Mouse (Mus musculus): ENCODE results near the gene Gk.

DNA sequence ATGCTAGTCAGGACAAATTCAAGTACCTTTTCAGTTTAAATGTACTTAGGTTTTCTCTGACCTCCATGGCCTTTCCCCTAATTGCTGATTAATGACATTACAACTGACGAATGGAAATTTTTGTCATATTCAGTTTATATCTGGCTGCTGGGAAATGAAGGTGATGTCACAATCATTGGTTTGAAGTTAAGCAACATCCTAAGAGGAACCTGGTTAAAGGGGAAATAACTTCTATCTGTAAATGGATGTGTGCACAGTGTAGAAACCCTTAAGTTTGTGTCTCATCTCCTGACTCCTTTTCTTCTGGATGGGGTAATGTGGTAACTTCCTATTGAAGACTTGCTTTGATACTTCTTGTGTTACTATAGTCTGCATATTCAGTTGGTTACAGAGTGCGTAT, 20.8 kb upstream of the Gk start:
- TF ChIP-seq CTCF (IDR thresholded peaks at IDR 0.05; ENCODE audit: control insufficient read depth, insufficient read depth, insufficient replicate concordance, low read depth, low read length): no peak
- TF ChIP-seq POLR2A (IDR thresholded peaks at IDR 0.05; ENCODE audit: control insufficient read depth, low read depth, low read length): no peak
